Mouse (Mus musculus) common myeloid progenitor, adult 5-6 weeks (primary cell): ENCODE data around the gene Slc41a2. TPM values are rescaled to one million over a fixed set of nuclear protein-coding genes. Genes with fewer than 3 reads are reported as not detected.
"Not testable (repeated sequence)": the region's sequence is repeated elsewhere in the genome, so short reads cannot be mapped to it uniquely, and the experiment has no call there.

Source experiments
- ATAC-seq: replicated peaks from 2 replicates; pipeline ENCODE4 v1.8.0; 2016; ENCODE audit warnings: low read depth, mild to moderate bottlenecking, moderate TSS enrichment, inconsistent platforms; ENCODE audit not compliant: poor library complexity, severe bottlenecking
- total RNA-seq: library from RNA; stranded (forward); fragments of 200-1000, 187-1606 nt; gene quantifications from 2 replicates; pipeline ENCODE4 v1.2.3, GENCODE M21; 2017

Gene Slc41a2
- total RNA-seq, 1 experiment from 2014 or later, result not detected

- 0 out of 2 replicates have a peak, but pooled peaks have one; percentile 29 for ATAC-seq
These were observed 16.6 kb upstream of the Slc41a2 start for GRCm38 (mm10) chr10:83354333-83354719.

GRCm38 (mm10) chr10:83353680-83354332, 16.1 kb upstream of the Slc41a2 start:
- ATAC-seq, result peak; percentile 43; the same call in 1 of the 2 replicates

- ATAC-seq, result not testable (repeated sequence)
These were observed 14.1 kb upstream of the Slc41a2 start for GRCm38 (mm10) chr10:83351779-83352178.

- ATAC-seq, result no peak
These were observed 13.0 kb upstream of the Slc41a2 start for GRCm38 (mm10) chr10:83350689-83351088.

- no peak for ATAC-seq
These were observed 9.8 kb upstream of the Slc41a2 start for GRCm38 (mm10) chr10:83347494-83347893.

GRCm38 (mm10) chr10:83346359-83346736, 8.7 kb upstream of the Slc41a2 start:
- ATAC-seq, result peak; percentile 28; the same call in 1 of the 2 replicates

GRCm38 (mm10) chr10:83345693-83346358, 8.1 kb upstream of the Slc41a2 start:
- ATAC-seq, result no peak

GRCm38 (mm10) chr10:83343828-83344685, 6.4 kb upstream of the Slc41a2 start:
- peak; percentile 40 for ATAC-seq

- ATAC-seq, result 0 out of 2 replicates have a peak, but pooled peaks have one; percentile 40
These were observed 5.5 kb upstream of the Slc41a2 start for GRCm38 (mm10) chr10:83343171-83343570.

- ATAC-seq, result no peak
These were observed 3.5 kb upstream of the Slc41a2 start for GRCm38 (mm10) chr10:83341226-83341625.

- no peak for ATAC-seq
These were observed 403 bp upstream of the Slc41a2 start for GRCm38 (mm10) chr10:83337971-83338598.

- ATAC-seq, result no peak
These were observed 1.3 kb downstream of the Slc41a2 start for GRCm38 (mm10) chr10:83336336-83336735.

- ATAC-seq, result no peak
These were observed 5.1 kb downstream of the Slc41a2 start for GRCm38 (mm10) chr10:83332581-83332980.

GRCm38 (mm10) chr10:83331811-83332210, 5.9 kb downstream of the Slc41a2 start:
- ATAC-seq, result no peak

- peak; percentile 36; the same call in 1 of the 2 replicates for ATAC-seq
These were observed 7.3 kb downstream of the Slc41a2 start for GRCm38 (mm10) chr10:83330336-83330735.

- ATAC-seq, result no peak
These were observed 8.9 kb downstream of the Slc41a2 start for GRCm38 (mm10) chr10:83328791-83329190.

- ATAC-seq, result no peak
These were observed 10.9 kb downstream of the Slc41a2 start for GRCm38 (mm10) chr10:83326648-83327285.

- ATAC-seq, result no peak
These were observed 11.8 kb downstream of the Slc41a2 start for GRCm38 (mm10) chr10:83325903-83326302.

- no peak for ATAC-seq
These were observed 12.8 kb downstream of the Slc41a2 start for GRCm38 (mm10) chr10:83324871-83325270.
